Mouse (Mus musculus) layer of hippocampus, adult 18-20 months (tissue): Measurements from ENCODE around the gene Psg19. TPM values are rescaled to one million over a fixed set of nuclear protein-coding genes. Genes with fewer than 3 reads are reported as not detected.
"Not testable (repeated sequence)": the region's sequence is repeated elsewhere in the genome, so short reads cannot be mapped to it uniquely, and the experiment has no call there.

Experiments
- DNase-seq, 2 experiments: peaks; one replicate each; pipeline ENCODE4 v3.0.0; 2022; ENCODE audit warnings: low spot score in 2 of 2
- long read RNA-seq: library from polyadenylated mRNA; stranded (forward); transcript quantifications from one replicate; pipeline ENCODE4 v2.0.0, GENCODE M21; 2021
- total RNA-seq, 2 experiments: library from RNA; stranded (reverse); gene quantifications; 2 replicates each; pipeline ENCODE4 v1.2.3; 2021

Gene Psg19
- not detected for total RNA-seq
- long read RNA-seq = 0 reads

DNA sequence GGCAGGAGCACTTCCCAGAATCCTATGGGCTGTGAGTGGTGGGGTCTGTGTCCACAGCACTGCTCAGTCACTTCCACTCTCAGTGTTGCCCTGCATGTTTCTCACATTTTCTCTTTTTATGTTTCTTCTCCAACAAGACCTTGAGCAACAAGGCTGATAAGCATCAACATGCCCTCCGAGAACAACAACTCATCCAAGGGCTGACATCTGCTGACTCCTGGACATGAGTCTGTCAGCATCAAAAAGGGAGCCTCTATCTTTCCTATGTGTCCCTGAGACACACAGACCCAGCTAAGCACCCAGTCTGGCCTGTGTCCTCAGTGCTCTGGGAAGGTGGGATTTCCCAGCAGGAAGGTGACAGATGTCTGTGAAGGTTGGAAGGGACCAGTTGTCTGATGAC, at the start of gene Psg19:
Gene Psg19 (minus strand): TSS at position 101 of the 400 bp plus-strand sequence.
- DNase-seq = no peak

GRCm38 (mm10) chr7:18844811-18845210, 46.5 kb upstream of the Psg19 start:
- no peak for DNase-seq

GRCm38 (mm10) chr7:18841174-18841567, 42.9 kb upstream of the Psg19 start:
- DNase-seq = no peak

GRCm38 (mm10) chr7:18840386-18841173, 42.3 kb upstream of the Psg19 start:
- DNase-seq = peak in 1 of 2 experiments; percentile 6

- no peak for DNase-seq
Observed at GRCm38 (mm10) chr7:18839865-18840264, 41.5 kb upstream of the Psg19 start, which contains the start of gene Mill2. Gene Mill2, plus strand, starts transcription at chr7:18839966.

DNA sequence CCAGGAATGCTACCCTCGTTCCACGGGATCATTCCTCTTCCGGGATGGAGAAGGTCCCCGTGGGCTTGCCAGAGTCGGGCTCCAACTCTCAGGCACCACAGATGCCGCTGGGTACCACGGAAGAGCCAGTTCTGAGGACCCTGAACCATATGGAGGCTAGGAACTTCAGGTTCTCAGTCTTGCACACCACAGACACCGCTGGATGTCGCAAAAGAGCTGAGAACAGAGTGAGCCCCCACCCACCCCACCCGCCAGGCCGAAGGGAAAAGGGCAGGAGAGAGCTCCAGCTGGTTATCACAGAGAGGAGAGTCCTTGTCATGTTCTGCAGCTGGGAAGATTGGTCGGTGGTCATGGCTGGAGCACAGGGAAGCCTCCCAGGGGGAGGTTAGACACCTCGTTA, 34.0 kb upstream of the Psg19 start:
- DNase-seq = no peak

GRCm38 (mm10) chr7:18829545-18829944, 31.2 kb upstream of the Psg19 start:
- DNase-seq = no peak

GRCm38 (mm10) chr7:18828592-18828991, 30.3 kb upstream of the Psg19 start:
- DNase-seq = no peak

DNA sequence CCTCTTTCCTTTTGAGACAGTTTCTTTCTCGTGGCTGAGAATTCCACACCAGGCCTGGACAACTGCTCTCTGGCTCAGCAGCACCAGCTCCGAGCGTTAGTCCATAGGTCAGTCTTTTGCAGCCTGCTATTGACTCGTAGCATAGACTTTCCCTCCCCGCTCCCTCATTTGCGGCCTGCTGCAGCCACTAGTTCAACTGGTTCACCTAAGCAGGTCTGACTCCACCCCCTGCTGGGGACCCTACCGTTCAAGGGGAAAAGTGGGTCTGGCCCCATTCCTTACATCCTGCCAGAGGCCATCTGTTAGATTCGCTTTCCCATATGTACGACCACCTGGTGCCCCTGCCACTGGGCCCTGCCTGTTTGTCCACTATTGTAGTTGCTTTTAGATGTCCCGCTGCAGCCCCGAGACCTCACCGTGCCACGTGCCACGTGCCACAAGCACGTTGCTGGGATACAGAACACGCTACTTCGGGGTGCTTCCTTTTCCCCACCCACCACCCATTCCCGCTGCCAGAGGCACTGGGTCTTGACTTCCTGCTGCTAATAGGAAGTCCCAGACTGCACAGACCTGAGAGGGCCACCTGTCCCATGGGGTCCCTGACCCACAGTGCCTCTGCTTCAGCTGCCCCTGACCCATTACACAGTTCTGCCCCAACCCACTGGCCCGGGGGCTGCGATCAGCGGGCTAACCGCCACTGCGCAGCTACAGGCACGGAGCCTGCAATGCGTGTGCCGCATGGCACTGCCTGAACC, 29.6 kb upstream of the Psg19 start:
- DNase-seq = no peak

DNA sequence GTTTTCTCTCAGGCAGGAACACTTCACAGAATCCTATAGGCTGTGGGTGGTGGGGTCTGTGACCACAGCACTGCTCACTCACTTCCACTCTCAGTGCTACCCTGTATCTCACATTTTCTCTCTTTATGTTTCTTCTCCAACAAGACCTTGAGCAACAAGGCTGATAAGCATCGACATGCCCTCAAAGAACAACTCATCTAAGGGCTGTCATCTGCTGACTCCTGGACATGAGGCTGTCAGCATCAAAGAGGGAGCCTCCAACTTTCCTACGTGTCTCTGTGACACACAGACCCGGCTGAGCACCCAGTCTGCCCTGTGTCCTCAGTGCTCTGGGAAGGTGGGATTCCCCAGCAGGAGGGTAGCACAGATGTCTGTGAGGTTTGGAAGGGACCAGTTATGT, 23.2 kb upstream of the Psg19 start, which contains the start of gene Psg17:
Gene Psg17 (minus strand): TSS at position 101 of the 400 bp plus-strand sequence.
- DNase-seq = no peak

GRCm38 (mm10) chr7:18818301-18818700, 20.0 kb upstream of the Psg19 start:
- no peak for DNase-seq

DNA sequence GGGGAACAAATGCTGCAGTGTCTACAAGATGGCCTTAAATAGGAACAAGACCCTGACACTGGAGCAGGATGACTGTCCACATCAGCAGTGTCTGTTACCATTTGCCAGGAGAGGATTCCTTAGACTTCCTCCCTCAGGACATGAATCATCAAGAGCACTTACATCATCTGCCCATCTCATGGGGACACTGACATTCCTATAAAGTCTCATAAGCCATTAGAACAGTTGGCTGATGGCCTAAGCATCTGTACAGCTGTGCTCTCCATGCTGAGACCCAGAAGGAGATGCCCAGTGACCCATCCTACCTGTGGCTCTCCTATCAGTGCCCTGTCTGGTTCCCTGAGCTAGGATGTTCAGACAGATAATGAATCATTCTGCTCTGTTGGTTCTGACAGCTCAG, 5.2 kb upstream of the Psg19 start:
- no peak for DNase-seq

GRCm38 (mm10) chr7:18799129-18799528, 809 bp upstream of the Psg19 start:
- DNase-seq = no peak

- DNase-seq = not testable (repeated sequence)
Observed at GRCm38 (mm10) chr7:18790671-18791070, 7.6 kb downstream of the Psg19 start.

DNA sequence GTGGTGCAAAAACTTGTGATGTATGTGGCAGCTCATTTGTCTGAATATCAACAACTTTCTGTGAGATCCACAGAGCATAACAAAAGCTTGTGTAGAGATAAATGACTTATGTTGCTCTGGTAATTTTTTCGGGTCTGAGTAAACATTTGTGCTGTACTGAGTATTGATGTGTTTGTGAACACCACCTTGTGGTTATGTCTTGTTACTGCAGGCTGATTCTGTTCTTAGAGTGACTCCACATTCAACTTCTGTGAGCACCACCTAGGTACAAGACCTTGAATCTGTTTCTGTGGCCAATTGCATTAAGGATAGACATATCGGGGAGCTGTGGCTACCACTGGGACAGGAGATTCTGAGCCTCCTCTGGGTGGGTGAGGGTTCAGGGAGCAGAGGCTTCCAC, 17.0 kb downstream of the Psg19 start:
- peak in 1 of 2 experiments; percentile 1 for DNase-seq

DNA sequence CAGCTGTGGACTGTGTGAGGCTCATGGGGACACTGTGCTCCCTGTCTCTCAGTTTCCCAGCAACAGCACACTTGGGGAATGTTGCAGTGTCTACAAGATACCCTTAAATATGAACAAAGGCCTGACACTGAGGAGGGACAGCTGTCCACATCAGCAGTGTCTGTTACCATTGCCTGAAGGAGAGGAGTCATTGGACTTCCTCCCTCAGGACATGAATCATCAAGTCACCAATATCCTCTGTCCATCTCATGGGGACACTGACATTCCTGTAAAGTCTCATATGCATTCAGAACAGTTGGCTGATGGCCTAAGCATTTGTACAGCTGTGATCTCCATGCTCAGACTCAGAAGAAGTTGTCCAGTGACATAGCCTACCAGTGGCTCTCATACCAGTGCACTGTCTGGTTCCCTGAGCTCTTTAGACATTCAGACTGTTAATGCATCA, 19.0 kb downstream of the Psg19 start:
- DNase-seq = no peak

GRCm38 (mm10) chr7:18762885-18763284, 35.4 kb downstream of the Psg19 start:
- DNase-seq = not testable (repeated sequence)

DNA sequence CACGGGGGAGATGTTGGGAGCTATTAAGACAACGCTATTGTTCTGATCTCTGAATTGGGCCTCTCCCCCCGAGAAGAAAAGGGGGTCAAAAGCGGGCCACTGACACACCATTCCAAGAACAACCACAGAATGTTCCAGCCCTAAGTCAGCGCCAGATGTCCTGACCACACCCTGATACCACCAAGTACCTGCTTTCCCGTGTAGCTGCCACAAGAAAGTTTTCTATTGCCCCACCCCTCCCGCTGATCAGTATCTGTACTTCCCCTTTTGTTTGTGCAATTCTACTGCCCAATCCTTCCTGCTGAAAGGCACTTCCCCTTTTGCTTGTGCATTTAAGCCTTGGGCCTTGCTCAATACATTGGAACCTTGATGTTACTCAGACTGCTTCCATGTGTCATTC, 38.2 kb downstream of the Psg19 start:
- DNase-seq = not testable (repeated sequence)

GRCm38 (mm10) chr7:18749896-18750477, 48.3 kb downstream of the Psg19 start:
- DNase-seq = peak; percentile 34 to 83

DNA sequence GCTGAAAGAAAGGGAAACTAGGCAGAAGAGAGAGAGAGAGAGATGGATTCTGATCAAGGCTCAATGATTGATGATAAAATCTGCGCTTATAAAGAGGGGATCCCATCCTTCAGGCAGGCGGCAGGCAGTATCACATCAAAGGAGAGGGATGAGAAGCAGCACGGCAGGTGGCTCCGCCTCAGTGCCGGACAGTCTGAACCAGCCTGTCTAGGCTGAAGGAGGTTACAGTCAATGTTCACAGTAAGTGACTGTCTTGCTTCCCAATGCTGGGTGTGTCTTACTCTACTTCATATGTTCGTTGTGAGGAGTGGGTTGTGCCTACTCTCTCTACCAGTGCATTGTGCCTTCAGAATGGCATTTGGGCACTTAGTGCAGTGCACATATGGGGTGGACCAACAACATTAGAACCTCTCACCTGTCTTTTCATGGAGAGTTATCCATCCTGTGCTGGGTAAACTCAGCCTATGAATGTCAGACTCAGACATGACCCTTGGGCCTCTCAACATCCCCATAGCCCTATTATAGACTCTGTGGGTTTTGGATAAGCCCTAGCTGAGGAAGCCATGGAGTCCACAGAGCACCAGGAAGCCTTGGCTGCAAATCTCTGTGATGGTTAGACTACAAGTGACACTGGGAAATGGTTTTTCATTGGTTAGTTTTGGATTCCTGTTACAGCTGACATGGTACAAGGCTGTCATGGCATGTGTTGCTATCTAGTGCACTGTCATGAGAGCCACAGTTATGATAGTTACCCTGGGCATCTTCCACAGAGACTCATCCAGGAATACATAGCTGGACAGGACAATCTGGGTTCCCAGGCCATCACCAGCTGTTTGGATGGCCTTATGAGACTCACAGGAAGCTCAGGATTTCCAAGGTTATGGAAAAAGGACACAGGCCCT, 49.1 kb downstream of the Psg19 start:
- no peak for DNase-seq

DNA sequence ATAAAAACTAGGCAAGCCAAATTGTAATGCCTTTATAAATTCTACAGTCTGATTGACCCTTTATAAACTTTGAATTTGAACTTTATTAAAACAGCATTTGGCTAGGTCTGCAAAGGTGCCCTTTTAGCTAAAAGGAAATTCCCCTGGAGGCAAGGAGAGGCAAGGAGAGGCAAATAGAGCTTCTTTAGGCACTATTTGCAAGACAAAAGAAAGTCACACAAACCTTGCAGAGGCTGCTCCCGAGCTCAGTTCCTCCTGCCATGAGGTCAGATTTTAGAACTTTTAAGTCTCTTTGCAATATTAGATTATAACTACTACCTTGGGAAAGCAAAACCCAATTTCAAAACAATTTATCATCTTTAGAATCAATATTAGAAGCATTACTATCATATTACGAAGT, 50.9 kb downstream of the Psg19 start:
- not testable (repeated sequence) for DNase-seq
